ENCODE assay signal across 11 mouse cellular contexts in genomic region chr12:40978719-40979500, GRCm38 (mm10).
"Had no signal": no experiment of that assay in that cellular context is flagged by ENCODE, and none has a peak within 500 bp of the region (broad histone marks: within the 10 kb centered on the region; RNA-seq: fewer than 3 reads in every experiment).

No protein-coding gene starts in this region.

- H3K4me2 ChIP-seq: liver, embryonic 13.5 days; midbrain, embryonic 13.5 days had no signal

- H3K9ac ChIP-seq: liver, embryonic 13.5 days; midbrain, embryonic 13.5 days had no signal

- H3K4me1 ChIP-seq: liver, embryonic 13.5 days; midbrain, embryonic 13.5 days had no signal

- H3K4me3 ChIP-seq: layer of hippocampus, adult 2 months; liver, embryonic 13.5 days; midbrain, embryonic 13.5 days had no signal

- DNase-seq: kidney, adult 18-20 months; kidney, adult 9 months; kidney, postnatal 14 days; kidney, postnatal 4 days; liver, embryonic 13.5 days; lung, adult 2 months; thymus, adult 18-20 months; thymus, postnatal 36 days had no signal

- H3K36me3 ChIP-seq: liver, embryonic 13.5 days; midbrain, embryonic 13.5 days had no signal

- H3K27me3 ChIP-seq: midbrain, embryonic 13.5 days had no signal

- H3K9me3 ChIP-seq: liver, embryonic 13.5 days; midbrain, embryonic 13.5 days had no signal

- ATAC-seq: midbrain, embryonic 13.5 days had no signal

- H3K27ac ChIP-seq: layer of hippocampus, adult 2 months; liver, embryonic 13.5 days; macrophage; midbrain, embryonic 13.5 days had no signal
